Mouse (Mus musculus) hindbrain, embryonic 14.5 days (tissue): ENCODE measurements around the gene Smarcc1. TPM values are rescaled to one million over a fixed set of nuclear protein-coding genes. Genes with fewer than 3 reads are reported as not detected.

ENCODE experiments used
- ATAC-seq: fragments of 200-750 bp; cut with Nextera tagmentation; 2 replicates; pipeline ENCODE4 v1.8.0; 2017; ENCODE audit warnings: moderate number of reproducible peaks, mild to moderate bottlenecking, moderate TSS enrichment, moderate library complexity; ENCODE audit not compliant: low FRiP score
- DNase-seq: peaks from one replicate; pipeline ENCODE4 v3.0.0-alpha.2; 2015; ENCODE audit warnings: low spot score
- H3K27ac ChIP-seq: fragments of 300-500 bp; sonication (generic); 2 replicates; pipeline ENCODE4 v1.5.1; 2014; ENCODE audit warnings: mild to moderate bottlenecking, moderate library complexity
- H3K27me3 ChIP-seq: fragments of 300-500 bp; sonication (generic); 2 replicates; pipeline ENCODE4 v1.6.1; 2014; ENCODE audit warnings: mild to moderate bottlenecking, low read length, mixed read lengths; ENCODE audit not compliant: control insufficient read depth, insufficient read depth
- H3K36me3 ChIP-seq: fragments of 300-500 bp; sonication (generic); replicated peaks from 2 replicates; pipeline ENCODE4 v1.6.1; 2014; ENCODE audit not compliant: control insufficient read depth, insufficient read depth
- H3K4me1 ChIP-seq: fragments of 300-500 bp; sonication (generic); replicated peaks from 2 replicates; pipeline ENCODE4 v1.6.1; 2014; ENCODE audit warnings: antibody characterized with exemption, low read length, mixed read lengths; ENCODE audit not compliant: control insufficient read depth, insufficient read depth
- H3K4me2 ChIP-seq: fragments of 300-500 bp; sonication (generic); replicated peaks from 2 replicates; pipeline ENCODE4 v1.6.1; 2014; ENCODE audit warnings: mild to moderate bottlenecking, moderate library complexity
- H3K4me3 ChIP-seq: fragments of 300-500 bp; sonication (generic); replicated peaks from 2 replicates; pipeline ENCODE4 v1.5.1; 2014; ENCODE audit warnings: mild to moderate bottlenecking, low read length
- H3K9ac ChIP-seq: fragments of 300-500 bp; sonication (generic); 2 replicates; pipeline ENCODE4 v1.6.1; 2014
- H3K9me3 ChIP-seq: fragments of 300-500 bp; sonication (generic); 2 replicates; pipeline ENCODE4 v1.6.1; 2016; ENCODE audit warnings: low read length; ENCODE audit not compliant: control insufficient read depth
- WGBS: fragments of 180-500 bp; shearing (Covaris S2); extraction: QIAGEN DNeasy Blood & Tissue Kit; methylation state at CpG from one replicate; pipeline ENCODE4 v1.1.7; 2014; 5-methylcytosine and 5-hydroxymethylcytosine counted together
- polyA plus RNA-seq: library from polyadenylated mRNA; unstranded; fragments of >200 nt; fragmentation: Nextera tagmentation; extraction: Ambion mirVana; gene quantifications from 2 replicates; pipeline ENCODE4 v1.2.1, GENCODE M21; 2014

The Smarcc1 gene
- polyA plus RNA-seq, 1 experiment from 2014 or later = 98.7 TPM

DNA sequence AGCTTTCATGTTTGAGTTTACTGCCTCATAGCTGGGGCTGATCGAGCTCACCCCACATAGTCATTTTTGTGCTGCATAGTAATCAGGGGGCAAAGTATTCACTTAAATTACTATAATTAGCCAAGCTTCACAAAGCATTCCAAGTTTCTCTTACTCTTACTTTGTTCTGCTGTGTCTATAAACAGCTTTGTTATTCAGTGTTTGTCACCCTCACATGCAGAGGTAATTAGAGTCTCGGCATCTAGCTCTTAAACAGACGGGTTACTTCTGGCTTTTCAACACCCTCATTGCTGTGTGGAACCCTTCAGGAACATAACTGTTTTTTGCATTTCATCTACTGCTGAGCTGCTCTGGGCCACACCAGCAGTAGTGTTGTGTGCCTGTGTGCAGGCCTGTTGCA, 91.5 kb downstream of the Smarcc1 start:
- Histone ChIP-seq H3K4me2 (no peak overlapping the region), H3K4me1 (peaks cover 3% of the 10 kb centered on the region; the same call in 1 of the 2 replicates), H3K36me3 (peaks cover 90% of the 10 kb centered on the region), H3K9me3 (no peaks in the 10 kb centered on the region), H3K27ac (no peak overlapping the region), H3K9ac (no peak overlapping the region), H3K27me3 (no peaks in the 10 kb centered on the region), H3K4me3 (no peak overlapping the region)
- 83% methylated on average over 3 of the region's 3 CpGs for WGBS
- ATAC-seq = no peak
- no peak for DNase-seq

DNA sequence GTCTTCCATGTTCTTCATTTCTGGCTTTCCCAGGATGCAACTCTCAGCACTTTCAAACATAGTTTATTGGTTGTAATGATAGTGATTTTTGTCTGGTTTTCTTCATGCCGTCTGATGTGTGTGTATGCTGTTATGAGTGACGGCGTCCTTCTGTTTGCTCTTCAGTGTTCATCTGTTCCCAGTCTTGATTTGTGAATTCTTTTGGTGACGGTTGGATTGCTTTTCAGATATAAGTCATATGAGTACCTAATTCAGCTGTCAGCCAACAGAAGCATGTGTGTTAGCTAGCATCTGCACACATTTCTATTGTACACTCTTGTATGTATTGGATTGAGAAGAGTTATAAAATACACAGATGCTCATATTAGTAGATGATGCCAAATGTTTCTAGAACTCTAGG, 106.8 kb downstream of the Smarcc1 start:
- Histone ChIP-seq H3K9ac (no peak overlapping the region), H3K36me3 (peaks cover 94% of the 10 kb centered on the region), H3K27ac (no peak overlapping the region), H3K4me3 (no peak overlapping the region), H3K27me3 (no peaks in the 10 kb centered on the region), H3K4me1 (no peaks in the 10 kb centered on the region), H3K4me2 (no peak overlapping the region), H3K9me3 (no peaks in the 10 kb centered on the region)
- no peak for ATAC-seq
- WGBS = 93% methylated on average over 4 of the region's 4 CpGs
- DNase-seq = no peak

DNA sequence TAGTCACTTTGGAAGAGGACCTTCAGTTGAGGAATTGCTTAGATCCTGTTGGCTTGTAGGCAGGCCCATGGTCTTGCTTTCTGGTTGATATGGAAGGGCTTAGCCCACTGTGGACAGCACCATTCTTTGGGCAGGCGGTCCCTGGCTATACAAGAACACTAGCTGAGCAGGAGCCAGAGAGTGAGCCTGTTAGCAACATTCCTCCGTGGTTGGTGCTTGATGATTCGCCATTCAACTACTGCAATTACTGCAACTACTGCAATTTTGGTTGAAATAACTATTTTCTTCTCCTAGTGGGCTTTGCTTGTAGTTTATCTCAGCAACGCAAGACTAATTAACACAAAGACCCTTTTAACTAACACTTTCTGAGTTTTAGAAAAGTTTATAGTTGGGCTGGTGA, 108.7 kb downstream of the Smarcc1 start:
- Histone ChIP-seq H3K27me3 (no peaks in the 10 kb centered on the region), H3K36me3 (peaks cover 89% of the 10 kb centered on the region), H3K4me3 (no peak overlapping the region), H3K9ac (no peak overlapping the region), H3K4me1 (no peaks in the 10 kb centered on the region), H3K27ac (no peak overlapping the region), H3K4me2 (no peak overlapping the region), H3K9me3 (no peaks in the 10 kb centered on the region)
- ATAC-seq (no peak), DNase-seq (no peak)
- WGBS = 90% methylated on average over 4 of the region's 4 CpGs

DNA sequence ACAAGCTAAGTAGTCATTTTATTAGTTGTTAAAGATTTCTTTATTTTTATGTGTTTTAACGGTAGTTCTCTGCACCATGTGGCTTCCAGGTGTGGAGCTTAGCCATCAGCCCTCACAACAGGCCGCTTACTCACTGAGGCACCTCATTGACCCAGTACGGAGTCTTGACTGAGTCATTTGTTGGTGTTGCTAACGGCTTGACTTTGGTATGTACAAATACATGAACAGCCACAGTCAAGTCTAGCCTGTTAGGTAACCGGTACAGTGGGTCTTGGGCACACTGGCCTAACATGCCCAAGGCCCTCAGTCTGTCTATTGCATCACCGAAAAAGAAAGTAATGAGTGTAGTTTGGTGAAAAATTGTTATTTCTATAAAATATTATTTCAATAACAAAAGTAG, 111.2 kb downstream of the Smarcc1 start:
- H3K27me3 ChIP-seq = no peaks in the 10 kb centered on the region
- H3K9me3 ChIP-seq = no peaks in the 10 kb centered on the region
- peaks cover 88% of the 10 kb centered on the region for H3K36me3 ChIP-seq
- ATAC-seq (no peak), DNase-seq (no peak)
- 86% methylated on average over 6 of the region's 6 CpGs for WGBS
- H3K4me3 ChIP-seq = no peak overlapping the region
- no peak overlapping the region for H3K4me2 ChIP-seq
- H3K27ac ChIP-seq = no peak overlapping the region
- H3K4me1 ChIP-seq = no peaks in the 10 kb centered on the region
- no peak overlapping the region for H3K9ac ChIP-seq

DNA sequence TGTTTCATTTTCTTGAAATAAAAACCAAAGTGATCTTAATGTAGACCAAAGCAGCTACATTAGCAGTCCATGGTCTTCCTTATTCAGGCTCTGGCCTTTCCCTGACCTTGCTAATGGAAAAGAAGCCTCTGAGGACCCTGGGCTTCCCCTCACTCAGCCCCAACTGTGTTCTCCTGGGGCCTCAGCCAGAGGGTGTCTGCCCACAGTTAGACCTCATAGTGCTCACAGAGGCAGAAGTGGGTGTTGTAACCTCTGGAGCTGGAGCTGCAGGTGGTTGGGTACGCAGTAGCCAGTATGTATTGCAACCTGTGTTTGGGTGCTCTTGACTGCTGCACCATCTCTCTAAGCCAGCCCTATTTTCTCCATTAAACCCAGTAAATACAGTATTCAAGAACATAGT, 111.6 kb downstream of the Smarcc1 start:
- no peak overlapping the region for H3K9ac ChIP-seq
- peaks cover 88% of the 10 kb centered on the region for H3K36me3 ChIP-seq
- H3K4me1 ChIP-seq = no peaks in the 10 kb centered on the region
- no peak for DNase-seq
- no peak overlapping the region for H3K4me2 ChIP-seq
- H3K4me3 ChIP-seq = no peak overlapping the region
- H3K27me3 ChIP-seq = no peaks in the 10 kb centered on the region
- ATAC-seq = no peak
- no peak overlapping the region for H3K27ac ChIP-seq
- WGBS = 97% methylated on average over 1 of the region's 1 CpGs
- H3K9me3 ChIP-seq = no peaks in the 10 kb centered on the region

DNA sequence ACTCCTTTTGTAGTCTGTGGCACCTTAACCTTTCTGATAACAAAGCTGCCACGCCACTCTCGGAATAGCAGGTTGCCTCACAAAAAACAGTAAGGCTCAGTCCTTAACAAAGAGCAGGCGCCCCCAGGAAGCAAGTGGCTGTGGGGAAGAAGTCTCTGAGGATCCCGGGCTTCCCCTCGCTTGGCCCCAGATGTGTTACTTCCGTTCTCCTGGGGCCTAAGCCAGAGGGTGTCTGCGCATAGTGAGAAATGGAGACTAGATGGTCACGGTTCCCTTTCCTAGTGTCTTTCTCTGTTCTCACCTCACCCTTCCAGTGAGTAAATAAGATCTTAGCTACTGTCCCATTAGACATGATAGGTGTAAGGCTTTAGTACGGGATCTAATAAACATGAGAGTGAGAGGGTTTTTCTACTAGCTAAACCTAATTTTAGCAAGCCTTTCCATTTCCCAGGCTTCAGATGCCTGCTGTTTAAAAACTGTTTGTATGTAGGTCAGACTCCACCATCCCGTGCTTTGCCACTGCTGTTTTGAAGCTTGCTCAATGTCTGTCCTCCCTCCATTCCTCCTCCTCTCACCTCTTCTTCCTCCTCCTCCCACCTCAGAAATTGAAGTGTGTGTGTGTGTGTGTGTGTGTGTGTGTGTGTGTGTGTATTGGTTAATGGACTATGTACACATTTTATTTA, 112.2 kb downstream of the Smarcc1 start:
- no peak overlapping the region for H3K4me3 ChIP-seq
- no peaks in the 10 kb centered on the region for H3K27me3 ChIP-seq
- no peak overlapping the region for H3K9ac ChIP-seq
- H3K27ac ChIP-seq = 0 out of 2 replicates have a peak overlapping the region, but pooled peaks have one; percentile 9
- DNase-seq (no peak), ATAC-seq (no peak)
- H3K36me3 ChIP-seq = peaks cover 88% of the 10 kb centered on the region
- H3K4me2 ChIP-seq = no peak overlapping the region
- H3K9me3 ChIP-seq = no peaks in the 10 kb centered on the region
- H3K4me1 ChIP-seq = no peaks in the 10 kb centered on the region
- 83% methylated on average over 10 of the region's 10 CpGs for WGBS

DNA sequence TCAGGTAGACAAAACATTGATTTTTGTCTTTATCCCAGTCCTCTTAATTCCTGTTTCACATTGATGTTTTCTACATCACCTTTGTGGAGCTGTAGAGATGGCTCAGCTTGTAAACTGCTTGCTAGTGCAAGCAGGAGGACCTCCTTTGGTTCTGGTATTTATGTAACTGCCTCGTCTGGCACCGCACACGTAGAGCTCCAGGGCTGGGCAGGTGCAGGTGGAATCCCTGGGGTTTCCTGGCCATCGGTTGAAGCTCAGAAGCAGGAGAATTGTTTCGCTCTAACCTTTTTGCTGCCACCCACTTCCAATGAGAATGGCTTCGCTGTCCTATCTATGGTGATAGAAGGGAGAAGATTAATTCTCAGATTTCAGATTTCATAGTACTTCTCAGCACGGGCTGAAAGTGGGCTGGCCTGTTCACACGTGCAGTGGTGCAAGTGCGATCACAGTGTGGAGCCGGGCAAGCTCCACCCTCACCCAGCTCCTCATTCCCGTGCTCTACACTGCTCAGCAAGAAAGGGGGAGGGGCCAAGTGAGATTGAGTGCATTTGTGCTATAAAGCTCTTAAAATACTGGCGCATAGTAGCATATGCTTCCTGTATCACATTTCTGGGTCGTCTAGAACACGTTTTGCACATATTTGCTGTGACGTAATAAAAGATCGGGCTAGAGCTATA, 113.0 kb downstream of the Smarcc1 start:
- H3K4me1 ChIP-seq = no peaks in the 10 kb centered on the region
- WGBS = 85% methylated on average over 16 of the region's 16 CpGs
- ATAC-seq (no peak), DNase-seq (no peak)
- H3K27me3 ChIP-seq = no peaks in the 10 kb centered on the region
- peaks cover 90% of the 10 kb centered on the region for H3K36me3 ChIP-seq
- H3K27ac ChIP-seq = 0 out of 2 replicates have a peak overlapping the region, but pooled peaks have one; percentile 9
- no peaks in the 10 kb centered on the region for H3K9me3 ChIP-seq
- no peak overlapping the region for H3K9ac ChIP-seq
- no peak overlapping the region for H3K4me2 ChIP-seq
- no peak overlapping the region for H3K4me3 ChIP-seq

DNA sequence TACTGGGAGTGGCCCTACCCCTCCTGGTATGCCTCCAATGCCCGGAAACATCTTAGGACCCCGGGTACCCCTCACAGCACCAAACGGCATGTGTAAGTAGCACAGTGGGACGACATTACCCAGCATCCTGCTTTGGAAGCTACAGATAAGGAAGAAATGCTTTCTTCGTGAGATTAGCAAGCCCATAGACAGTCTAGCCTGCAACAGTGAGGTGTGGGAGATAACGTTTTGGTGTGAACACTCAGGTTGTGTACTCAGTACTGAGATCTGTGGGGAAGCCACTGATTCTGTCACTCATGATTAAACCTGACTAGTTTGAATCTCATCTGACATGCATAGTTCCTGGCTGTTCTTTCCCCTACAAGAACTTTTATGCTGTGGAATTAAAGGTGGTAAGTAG, 117.5 kb downstream of the Smarcc1 start:
- Histone ChIP-seq H3K4me1 (no peaks in the 10 kb centered on the region), H3K27me3 (no peaks in the 10 kb centered on the region), H3K9me3 (no peaks in the 10 kb centered on the region), H3K27ac (no peak overlapping the region), H3K36me3 (peaks cover 88% of the 10 kb centered on the region), H3K4me2 (no peak overlapping the region), H3K9ac (no peak overlapping the region), H3K4me3 (no peak overlapping the region)
- no peak for DNase-seq
- WGBS = 95% methylated on average over 6 of the region's 6 CpGs
- no peak for ATAC-seq

DNA sequence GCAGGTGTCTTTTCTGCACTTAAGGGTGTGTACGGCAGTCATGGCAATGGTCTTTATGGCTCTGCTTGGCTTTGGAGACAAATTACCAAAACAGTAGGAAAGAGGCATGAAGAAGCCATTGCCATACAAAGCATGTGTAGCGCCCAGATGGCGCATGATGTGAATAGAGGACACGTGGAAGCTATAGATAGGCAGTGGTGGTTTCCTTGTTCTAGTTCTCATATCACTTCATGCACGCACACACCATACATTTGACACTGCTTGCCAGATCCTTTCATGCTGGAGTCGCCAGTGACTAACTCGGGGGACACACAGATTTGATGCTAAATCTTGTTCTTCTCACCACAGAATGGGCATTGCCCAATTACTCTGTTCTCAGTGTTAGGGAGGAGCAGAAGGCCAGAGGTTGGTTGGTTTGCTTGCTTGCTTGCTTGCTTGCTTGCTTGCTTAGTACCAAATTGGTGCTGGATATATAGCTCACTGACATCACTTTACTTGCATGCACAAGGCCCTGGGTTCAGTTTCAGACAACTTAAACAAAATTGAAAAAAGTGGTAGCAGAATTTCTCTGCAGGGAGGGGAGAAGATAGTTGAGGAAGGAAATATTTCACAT, 125.8 kb downstream of the Smarcc1 start, which contains the start of gene Cspg5:
Cspg5 (plus strand) TSS at position 563 of the 613 bp plus-strand sequence.
- WGBS = 86% methylated on average over 7 of the region's 7 CpGs
- no peak for ATAC-seq
- H3K9me3 ChIP-seq = no peaks in the 10 kb centered on the region
- peaks cover 26% of the 10 kb centered on the region for H3K36me3 ChIP-seq
- no peak for DNase-seq
- H3K4me3 ChIP-seq = peak within 1 kb of the TSS; percentile 95
- H3K27me3 ChIP-seq = no peaks in the 10 kb centered on the region
- H3K9ac ChIP-seq = peak within 1 kb of the TSS; percentile 94
- peak within 1 kb of the TSS; percentile 94 for H3K27ac ChIP-seq
- peaks cover 20% of the 10 kb centered on the region for H3K4me1 ChIP-seq
- H3K4me2 ChIP-seq = peak within 1 kb of the TSS; percentile 95
